Mouse (Mus musculus) layer of hippocampus, adult 8-10 months (tissue): Measurements from ENCODE around the gene Foxo3. TPM values are rescaled to one million over a fixed set of nuclear protein-coding genes. Genes with fewer than 3 reads are reported as not detected.

Source experiments
- DNase-seq, 2 experiments: peaks; one replicate each; pipeline ENCODE4 v3.0.0; 2022; ENCODE audit warnings: low spot score in 2 of 2
- total RNA-seq, 4 experiments: library from RNA; stranded (reverse); gene quantifications; 2 replicates each; pipeline ENCODE4 v1.2.4; 2022

The Foxo3 gene
- total RNA-seq, 4 experiments from 2014 or later, result 43.3 to 53.4 (median 48.2) TPM

DNA sequence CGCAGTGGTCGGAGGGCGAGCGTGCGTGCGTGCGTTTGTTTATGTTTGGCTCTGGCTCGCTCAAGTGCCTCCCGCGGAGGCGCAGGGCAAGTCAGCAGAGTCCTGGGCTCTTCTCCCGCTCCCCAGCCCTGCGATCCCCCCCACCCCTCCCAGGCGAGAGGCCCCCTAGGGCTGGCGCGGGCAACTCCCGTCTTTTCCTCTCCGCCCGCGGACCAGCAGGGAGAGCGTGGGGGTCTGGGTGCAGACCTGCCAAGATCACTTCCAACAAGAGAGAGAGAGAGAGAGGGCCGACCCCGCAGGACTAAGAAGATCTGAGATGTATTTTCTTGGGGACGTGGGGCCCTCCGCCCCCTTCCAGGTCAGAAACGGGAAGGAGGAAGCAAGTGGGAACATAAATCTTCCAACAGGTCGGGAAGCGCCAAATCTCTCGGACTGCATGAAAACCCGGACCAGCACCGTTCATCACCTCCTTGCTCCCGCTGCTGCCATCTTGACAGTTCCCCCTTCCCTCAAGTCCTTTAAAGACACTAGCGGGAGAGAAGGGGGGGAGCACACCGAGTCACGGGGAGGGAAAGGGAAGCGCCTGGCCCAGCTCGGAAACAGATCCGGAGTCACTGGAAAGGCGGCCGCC, 569 bp downstream of the Foxo3 start:
- DNase-seq, result peak in 1 of 2 experiments; percentile 57

DNA sequence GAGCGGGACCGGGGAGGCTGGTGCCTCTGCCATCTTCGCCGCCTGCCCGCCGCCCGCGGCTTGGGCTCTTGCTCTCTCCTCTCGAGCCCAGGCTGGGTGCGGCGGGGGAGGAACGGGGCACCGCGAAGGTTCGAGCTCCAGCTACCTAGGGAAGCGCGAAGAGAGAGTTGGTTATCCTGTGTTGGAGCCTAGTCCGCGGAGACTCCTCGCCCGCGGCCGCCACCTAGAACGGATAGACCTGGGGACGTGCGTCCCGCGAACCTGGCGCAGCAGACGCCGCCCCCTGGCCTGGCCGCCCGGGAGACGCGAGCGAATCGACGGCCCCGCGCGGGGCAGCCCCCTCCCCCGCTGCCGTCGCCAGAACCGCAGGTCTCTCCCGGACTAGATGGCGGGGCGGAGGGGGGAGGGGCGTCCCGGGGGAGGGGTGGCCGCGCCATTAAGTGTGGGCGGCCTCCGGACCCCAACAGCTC, 1.1 kb downstream of the Foxo3 start:
- peak; percentile 22 to 27 for DNase-seq

DNA sequence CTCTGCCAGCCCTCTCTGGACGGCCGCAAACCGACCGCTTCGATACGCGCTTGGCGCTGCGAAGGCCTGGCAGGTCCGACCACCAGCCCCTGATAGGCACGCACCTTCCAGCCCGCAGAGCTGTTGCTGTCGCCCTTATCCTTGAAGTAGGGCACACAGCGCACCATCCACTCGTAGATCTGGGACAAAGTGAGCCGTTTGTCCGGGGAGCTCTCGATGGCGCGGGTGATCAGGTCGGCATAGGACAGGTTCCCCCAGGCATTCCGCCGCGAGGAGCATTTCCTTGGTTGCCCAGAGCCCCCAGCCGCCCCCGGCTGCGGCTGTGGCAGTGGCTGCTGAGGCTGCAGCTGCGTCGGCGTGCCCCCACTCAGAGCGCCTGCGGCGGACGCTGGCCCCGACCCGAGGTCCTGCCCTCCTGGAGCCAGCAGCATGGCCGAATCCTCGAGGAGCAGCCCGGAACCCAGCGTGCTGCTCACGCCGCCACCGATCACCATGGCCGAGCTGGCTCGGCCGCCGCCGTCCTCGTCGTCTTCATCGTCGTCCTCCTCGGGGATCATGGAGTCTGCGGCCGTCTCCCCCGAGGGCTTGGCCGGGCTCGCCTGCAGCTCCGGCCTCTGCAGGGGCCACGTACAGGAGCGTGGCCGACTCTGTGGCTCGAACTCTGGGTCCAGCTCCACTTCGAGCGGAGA, 1.7 kb downstream of the Foxo3 start:
- DNase-seq, result no peak

DNA sequence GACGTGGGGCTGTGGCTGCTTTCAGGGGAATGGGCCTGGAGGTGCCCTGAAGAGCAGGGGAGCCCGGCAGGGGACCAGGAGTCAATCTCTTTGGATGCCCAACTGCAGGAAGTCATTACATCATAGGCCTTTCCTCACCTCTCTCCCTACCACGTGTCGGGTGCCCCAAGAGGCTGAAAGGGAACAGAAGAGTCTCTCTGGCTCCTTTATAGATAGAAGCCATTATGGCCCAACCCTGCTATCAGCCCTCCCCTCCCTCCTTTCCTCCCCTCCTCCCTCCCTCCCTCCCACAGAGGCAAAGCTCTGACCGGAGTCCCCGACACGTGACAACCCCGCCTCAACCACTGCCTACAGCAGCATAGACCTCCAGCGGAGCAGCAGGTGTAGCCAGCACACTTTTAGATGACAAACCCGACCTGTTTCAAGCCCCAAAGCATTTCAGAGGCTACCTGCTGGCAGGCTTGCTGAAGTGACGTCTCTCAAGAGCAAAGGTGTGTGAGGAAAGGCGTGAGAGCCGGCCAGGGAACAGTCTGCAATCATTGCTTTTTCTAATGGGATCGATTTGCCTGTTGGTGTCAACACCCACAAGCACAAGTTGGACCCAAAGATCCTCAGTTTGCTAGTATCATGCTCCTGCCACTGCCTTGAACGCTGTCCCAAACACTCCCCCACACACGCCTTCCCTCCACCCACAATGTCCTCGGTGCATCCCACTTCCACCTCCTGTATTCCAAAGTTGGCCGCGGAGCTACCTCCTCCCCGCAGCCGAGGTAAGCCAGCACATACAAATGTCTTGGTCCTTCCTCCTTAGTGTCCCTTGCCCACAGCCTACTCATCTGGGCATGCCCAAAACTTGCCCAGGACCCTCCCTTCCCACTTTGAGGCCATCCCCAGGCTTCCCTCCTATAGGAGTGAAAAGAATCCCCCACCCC, 2.5 kb downstream of the Foxo3 start:
- DNase-seq, result peak; percentile 18 to 31

DNA sequence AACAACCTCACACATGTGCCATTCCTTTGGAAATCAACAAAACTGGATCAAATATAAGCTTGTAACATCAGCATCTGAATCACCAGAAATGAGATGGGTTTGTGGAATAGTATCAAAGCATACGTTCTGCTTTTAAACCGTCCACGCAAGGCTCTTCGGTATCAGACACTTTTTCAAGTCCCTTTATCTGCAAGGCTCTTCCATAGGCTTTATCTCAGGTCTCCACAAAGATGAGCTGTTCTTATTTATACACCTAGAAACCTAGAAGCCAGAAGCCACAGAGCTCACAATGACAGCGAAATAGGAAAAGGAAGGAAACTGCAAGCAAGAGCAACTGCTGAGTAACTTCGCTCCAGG, 3.2 kb downstream of the Foxo3 start:
- no peak for DNase-seq

DNA sequence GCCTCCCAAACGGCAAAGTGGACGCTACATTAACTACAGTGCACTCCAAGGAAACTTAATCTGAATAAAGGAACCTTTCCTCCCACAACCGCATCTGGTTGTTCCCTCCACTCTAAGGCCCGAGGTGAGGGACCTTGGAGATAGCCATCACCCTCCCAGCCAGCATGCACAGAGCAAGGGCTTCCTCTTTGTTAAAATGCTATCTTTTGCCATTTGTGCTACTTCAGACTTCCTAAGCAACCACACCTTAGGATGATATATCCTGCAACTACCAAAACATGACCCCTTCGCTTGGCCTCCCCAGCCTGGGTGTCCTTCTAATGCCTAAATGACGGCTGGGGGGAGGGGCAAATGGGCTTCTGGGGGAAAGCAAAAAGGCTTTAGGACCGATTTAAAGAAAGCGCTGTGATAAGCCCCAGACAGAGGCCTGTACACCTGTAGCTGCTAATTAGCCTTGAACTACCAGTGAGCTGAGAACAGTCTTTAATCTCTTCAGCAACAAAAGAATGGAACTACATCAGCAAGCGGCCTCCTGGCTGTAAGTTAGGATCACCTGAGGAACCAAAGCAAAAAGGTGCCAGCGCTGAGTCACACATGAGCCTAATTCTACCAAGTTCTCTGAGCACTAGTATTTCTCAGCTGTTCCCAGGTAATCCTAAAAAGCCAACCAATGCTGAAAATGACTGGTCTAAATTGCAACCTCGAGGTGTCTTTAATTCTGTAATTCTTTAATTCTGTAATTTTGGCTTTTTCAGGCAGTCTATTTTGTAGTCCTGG, 4.9 kb downstream of the Foxo3 start:
- no peak for DNase-seq

DNA sequence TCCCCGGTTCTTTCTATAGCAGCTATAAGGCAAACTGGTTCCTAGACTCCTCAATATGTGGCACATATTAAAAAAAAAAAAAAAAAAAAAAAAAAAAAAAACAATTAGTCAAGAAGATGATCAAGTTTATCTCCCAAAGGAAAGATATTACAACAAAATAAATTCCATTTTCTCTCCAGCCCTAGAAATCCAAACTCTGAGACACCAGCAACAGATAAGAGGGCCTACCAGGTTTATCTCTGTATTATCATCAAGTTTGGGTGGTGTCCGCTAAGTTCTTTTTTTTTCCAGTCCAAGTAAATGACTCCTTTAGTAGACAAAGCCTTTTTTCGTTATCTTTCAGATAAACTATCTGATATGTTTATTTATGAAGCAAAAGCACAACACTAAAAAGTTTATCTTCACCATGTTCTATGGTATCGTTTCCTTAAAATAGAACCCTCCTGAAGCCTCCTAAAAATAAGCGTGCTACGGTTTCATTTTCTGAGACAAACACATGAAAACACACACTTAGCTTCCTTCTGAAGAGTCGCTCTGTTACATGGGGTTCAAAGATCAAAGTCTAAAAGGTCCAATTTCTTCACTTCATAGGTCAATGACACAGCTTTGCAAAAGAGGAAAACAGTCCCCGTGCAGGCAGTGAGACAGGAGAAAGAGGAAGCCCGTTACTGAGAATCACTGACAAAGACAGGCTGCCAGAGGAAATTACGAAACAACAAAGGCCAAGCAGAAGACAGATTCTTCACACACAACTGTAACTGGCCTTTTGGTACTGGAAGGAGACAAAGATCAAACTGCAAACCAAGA, 6.1 kb downstream of the Foxo3 start:
- DNase-seq, result no peak

DNA sequence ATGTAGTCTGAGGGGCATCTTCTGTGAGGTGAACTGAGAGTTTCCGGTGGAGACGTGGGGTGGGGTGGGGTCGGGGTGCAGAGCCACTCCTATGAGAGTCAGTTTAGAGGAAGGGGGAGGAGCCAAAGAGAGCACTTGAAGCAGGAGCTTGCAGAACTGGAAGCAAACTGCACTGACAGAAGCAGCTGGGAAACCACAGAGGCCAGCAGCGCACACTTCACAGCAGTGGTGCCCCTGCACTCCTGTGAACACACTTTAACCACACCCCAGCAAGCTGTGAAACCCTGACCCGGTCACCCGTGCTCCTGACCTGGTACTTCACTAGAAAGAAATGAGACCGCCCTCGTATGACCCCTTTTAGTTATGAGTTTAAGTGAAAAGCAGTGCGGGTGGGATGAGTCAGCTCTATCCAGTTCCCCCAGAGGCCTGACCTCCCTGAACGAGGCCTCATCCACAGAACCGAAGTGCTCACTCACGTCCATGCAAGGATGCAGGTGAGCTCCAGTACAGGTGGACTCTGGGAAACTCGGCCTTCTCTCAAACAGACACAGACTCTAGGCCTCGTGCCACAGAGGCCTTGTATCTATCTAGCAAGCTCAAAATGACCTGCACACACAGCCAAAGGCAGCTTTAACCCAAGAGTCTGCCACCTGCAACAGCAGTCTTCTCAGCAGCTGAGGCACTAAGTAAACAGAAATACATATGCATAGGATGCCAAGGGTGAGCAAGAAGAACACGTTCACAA, 7.1 kb downstream of the Foxo3 start:
- DNase-seq, result no peak

DNA sequence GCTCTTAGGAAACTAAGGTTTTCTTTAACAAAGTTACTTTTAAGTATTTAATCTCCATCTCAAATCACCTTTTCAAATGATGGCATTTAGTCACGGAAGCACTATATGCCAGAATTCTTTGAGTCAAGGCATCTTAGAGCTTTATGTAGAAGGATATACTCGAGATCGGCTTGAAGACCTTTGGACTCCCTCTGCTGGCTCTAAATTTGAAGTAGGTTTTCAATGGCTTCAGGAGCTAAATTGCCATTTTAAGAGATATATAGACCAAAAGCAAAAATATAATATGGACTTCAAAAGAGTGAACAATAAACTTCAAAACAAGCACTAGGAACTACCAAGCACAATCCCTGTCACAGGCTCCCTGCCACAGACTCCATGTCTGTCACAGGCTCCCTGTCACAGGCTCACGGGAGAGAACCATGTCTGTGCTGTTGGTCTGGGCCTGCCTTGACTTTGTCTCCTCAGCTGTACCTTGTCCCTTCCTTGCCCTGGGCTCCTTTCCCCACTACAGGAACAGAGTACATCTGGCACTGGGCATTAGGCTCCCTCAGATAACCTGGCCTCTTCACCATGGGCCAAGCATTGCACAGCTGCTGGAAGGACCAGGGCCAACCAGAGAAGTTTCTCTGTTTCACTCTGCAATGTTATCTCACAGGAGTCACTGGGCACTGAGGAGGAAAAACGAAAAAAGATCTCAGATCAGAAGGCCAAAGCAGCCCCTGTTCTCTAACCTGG, 8.6 kb downstream of the Foxo3 start:
- DNase-seq, result no peak

DNA sequence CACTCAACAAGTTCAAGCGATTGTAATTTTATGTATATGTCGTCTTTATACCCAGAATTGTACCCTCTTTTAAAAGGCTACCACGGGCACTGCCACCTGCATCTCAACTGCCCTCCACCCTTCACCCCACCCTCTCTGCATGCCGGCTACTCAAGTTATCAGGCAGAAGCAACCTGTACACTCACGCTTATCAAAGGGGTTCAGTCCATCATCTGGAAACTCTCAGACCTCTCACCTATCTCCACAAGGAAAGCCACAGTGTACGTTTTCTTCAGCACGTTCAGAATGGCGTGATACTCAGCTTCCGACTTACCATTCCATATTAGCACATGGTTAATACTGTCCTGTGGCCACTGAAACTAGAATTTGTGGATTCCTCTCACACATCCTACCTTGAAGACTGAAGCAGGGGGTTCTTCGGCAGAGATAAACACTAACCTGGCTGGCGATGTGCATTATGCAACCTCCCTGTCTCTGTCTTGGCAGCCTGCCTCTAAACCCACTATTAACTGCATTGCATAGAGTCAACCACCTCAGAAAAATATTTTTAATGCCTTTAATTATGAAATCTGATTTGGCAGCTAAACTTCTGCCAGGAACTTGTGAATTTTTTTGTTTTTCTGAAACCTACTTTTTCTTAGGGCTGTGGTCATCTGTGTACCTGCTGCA, 11.4 kb downstream of the Foxo3 start:
- no peak for DNase-seq

DNA sequence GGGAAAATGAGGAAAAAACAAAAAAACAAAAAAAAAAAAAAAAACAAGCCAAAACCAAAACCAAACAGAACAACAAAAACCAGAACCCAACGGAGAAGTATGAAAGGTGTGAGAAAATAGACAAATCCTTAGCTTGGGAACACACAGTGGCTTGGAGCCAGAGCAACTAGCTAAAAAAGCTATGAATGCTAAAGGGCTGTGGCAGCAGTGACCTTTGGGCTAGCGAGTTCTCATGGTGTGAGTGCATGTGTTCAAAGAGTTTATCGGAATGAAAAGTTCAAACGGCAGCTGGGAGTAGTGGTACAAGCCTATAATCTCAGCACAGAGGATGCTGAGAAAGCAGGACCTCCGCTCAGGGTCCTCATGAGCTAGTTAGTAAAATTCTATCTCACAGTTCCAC, 12.4 kb downstream of the Foxo3 start:
- no peak for DNase-seq

DNA sequence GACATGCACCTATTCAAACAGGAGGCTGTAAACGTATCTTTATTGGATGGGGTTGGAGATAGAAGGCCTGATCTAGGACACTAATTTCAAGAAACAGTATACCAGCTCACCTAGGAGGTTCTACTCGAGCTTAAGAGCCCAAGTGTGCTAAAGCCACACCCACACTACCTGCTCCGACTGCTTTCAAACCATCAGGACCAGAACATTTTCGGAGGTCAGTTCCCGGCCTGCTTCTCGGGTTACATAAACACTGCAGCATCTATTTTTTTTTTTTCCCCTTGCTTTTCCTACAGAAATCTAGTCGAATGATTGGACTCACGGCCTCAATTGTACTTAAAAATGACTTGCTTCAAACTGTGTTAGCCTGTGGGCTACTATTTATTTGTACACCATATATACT, 12.9 kb downstream of the Foxo3 start:
- no peak for DNase-seq

DNA sequence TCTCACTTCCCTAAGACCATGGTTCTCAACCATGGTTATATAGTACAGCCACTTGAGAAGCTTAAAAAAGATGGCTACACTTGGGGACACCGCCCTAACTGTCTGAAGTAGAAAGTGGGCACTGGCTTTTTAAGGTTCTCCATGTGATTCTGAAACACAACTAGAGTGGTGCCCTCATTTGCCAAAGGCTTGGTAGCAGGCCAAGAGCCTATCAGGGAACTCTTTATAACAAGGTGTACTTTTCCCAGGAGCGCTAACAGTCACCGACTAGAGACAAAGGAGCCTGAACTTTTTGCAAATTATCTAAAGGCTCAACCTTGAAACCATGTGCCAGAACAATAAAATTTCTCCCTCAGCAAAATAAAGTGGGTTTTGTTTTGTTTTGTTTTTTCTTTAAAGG, 14.5 kb downstream of the Foxo3 start:
- DNase-seq, result no peak

DNA sequence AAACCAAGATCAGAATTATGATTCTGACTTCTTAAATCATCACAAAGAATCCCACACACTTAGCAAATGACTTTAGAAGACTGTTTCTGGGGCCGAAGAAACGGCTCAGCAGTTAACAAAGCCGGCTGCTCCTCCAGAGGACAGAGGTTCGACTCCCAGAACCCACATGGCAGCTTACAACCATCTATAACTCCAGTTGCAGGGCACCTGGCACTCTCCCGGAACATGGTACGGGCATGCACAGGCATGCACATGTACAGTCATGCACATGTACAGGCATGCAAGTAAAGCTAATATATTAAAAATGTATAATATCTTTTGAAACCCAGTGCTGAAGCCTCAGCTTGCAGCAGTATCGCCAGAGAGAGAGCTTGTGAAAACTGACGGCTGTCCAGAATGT, 15.5 kb downstream of the Foxo3 start:
- DNase-seq, result no peak

DNA sequence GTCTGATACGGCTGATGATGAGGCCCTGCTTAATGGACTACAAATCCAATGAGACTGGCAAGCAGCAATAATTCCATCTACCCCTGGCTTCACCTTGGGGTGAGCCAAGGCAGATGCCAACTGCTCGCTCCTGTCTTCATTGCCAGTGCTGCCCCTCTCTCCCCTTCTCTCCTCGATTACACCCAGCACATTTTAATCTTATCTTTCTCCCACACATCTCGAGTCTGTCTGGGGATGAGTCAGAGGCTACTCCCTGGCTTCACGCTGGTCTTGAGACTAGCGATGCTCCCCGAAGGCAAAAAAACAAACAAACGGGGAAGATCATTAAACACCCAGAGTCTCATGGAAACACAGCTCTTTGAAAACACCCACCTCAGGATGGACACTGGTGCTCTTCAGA, 16.0 kb downstream of the Foxo3 start:
- DNase-seq, result no peak

DNA sequence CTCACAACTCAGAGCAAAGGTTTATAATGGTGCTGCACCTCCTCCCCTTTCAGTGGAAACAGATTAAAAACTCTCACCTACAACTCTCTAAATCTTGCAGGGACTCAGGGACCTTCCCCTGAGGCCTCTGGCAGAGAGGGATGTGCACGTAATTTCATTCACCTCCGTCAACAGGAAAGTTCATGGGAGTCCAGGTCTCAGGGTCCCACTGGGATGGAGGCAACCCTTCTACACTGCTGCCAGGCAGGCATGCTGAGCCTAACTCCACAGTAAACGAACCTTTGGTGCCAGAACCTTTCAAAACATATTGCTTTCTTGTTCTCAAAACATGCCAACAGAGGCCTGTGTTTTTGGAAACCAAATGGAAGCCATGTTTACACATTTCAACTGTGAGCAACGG, 17.0 kb downstream of the Foxo3 start:
- no peak for DNase-seq

DNA sequence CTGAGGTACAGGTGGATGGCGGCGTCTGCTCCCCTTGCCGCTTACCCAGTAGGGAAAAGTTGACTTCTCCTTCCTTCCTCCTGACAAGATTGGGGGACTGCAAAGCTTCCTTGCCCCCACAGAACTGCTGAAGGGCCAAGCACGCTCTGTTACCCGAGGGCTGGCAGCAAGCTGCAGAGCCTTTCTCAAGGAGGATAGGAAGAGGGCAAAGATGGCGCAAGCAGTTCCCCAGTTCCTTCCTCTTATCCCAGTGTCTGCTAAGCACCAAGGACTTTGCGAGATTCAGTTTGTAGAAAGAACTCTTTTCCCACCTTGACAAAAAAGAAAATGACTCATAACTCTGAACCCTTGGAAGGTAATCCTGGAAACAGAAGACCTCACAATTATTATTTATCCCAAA, 18.6 kb downstream of the Foxo3 start:
- DNase-seq, result no peak

DNA sequence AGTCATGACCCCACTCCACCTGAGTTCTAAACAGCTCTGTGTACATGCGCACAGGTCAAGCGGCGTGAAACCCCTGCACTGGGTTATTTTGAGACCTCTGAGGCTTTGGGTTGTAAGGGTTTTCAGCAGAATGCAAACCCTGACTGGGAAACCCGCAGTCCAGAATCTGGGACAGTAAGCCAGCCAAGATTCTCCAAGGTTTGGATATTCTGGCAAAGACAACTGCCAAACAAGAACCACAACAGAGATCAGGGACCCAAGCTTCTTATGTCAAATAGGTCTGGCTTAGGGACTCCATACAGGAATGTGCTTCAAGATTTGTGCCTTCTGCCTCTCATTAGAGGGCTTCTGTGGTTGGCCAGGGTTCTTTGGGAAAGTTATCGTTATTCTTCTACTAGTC, 21.8 kb downstream of the Foxo3 start:
- no peak for DNase-seq
